Mouse (Mus musculus): Measurements from ENCODE around the gene Npy5r.
A peak's percentile ranks its signal among the peaks of the same experiment; 100 is the strongest.

The Npy5r gene

DNA sequence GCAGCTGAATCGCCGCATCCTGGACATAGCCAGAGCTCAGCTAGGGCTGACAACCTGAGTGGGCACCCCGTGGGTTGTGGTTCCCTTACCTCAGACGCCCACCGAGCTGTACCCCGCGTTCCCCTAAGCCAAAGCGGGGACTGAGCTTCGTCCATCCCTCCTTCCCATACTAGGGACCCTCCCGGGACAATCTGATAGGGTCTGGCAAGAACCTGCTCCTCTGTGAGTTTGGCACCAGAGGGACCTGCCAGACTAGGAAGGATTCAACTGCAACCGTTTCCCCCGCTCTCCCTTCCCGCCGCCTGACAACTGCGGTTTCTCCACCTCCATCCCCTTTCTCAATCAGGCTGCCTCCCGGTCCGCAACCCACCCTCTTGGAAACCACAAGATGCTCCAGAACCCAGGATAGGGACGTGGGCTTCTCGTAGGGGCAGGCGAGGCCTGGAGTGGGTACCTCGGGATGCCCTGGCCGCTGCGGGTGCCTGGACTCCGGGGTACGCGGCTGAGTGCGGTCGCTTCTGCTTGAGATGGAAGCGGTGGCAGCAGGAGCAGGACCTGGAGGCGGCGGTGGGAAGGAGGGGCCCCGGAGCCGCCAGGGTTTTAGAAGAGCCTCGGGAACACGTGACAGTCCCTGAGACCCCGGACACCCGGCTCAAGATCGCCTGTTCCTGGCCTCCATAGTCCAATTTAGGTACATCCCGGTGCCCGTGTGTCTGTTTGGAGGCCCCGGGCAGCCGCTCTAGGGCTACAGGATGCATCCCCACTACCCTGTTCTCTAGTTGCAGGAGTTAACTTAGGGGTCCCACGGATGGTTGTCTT lies at the start of gene Npy5r:
Gene Npy5r, minus strand, starts transcription at position 618 of the 819 bp plus-strand sequence.
- peak; percentile 29 to 35 for DNase-seq (ENCODE audit: low spot score in 2 of 2)

DNA sequence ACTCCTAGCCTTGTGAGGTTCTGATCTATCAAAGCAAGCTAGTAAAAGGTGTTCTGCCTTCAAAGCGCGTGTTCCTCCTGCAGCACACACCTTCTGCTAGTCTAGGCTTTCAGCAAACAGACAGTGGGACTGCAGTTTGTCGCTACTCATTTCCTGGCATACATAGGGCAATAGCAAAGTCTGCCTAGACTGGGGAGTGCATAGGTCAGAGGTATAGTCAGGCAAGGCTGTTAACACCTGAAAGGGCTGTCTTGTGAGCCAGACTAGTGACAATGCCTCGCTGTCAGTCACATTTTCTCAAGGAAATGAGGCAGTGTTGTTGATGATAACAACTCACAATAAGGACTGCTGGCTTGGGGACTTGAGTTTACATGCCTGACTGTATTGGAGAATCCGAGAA lies 44.0 kb upstream of the Npy5r start:
- DNase-seq (ENCODE audit: low spot score in 2 of 2): no peak

DNA sequence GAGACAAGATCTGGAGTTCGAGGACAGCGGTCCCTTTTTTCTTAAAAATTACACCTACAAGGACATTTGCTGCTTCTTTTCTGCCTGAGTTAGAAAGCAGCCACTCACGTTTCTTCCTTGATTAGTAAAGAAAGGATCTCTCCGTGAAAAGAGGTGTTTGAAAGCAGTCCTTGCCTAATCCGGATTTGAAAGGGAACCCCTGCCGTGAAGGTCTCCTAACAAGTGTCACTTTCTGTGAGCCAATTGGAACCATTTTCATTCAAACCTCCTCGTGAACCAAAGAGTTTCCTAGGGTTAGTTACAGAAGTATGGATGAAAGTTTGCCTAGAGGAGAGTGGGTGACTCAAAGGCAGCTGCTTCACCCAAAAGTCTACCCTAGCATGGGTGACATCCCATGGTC lies 41.5 kb upstream of the Npy5r start:
- DNase-seq (ENCODE audit: low spot score in 2 of 2): no peak

DNA sequence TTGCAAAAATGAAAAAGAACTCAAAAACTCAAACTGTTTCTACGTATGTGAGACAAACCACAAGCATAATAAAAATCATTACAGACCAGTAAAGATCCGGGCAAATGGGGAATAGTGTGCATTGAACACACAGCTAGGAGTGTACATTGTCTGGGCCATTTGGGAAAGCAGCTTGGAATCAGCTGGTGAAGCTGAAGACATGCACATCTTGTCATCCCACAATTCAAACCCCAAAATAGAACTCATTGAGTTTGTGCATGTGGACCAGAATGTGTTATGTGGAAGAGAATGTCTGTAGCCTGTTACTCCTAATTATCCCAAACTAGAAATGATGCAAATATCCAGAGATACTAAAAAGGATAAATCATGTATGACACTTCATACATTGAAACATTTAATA lies 34.9 kb upstream of the Npy5r start:
- DNase-seq (ENCODE audit: low spot score in 2 of 2): no peak

DNA sequence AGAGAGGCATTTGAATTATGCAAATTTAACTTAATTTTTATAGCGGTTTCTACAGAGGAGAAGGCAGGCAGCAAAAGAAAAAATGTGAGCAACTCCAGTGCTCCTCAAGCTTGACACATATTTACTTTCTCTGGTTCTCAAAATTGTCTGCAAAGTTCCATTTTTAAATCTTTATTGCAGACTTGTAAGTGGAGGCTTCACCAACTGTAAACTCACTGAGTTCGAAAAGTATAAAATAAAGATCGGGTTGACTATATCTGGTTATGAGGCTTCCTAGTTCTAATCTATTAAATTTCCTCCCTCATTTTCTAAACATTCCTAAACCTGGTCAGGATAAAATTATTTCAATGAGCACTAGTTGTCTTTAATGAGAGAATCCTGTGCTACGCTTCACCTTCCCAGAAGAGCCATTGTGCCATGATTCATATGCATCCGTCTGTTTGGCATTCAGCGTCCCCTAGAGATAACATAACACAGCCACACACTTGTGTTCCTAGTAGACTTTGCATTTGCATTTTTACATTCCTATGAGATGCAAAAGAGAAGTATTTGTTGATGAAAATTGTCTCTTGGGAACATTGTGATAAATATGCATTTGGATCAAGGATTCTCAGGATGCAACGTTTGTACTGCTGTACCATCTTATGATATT lies 26.5 kb upstream of the Npy5r start:
- DNase-seq (ENCODE audit: low spot score in 2 of 2): no peak

DNA sequence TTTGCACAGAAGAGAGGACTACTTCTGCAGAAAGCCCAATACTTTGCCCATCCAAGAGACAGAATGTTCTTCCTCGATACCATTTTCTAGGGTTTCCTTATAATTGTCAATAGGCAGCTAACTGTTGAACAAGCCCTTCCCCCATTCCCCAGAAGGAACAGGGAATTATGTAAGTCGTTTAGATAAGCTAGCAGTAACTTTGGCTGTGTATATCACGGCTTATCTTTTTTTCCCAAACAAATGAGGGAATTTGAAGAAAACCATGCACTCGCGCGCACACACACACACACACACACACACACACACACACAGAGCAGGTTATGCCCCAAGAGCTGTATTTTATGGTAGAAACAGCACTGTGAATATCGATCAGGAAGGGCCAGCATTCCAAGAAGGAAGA lies 10.9 kb upstream of the Npy5r start:
- DNase-seq (ENCODE audit: low spot score in 2 of 2): no peak

DNA sequence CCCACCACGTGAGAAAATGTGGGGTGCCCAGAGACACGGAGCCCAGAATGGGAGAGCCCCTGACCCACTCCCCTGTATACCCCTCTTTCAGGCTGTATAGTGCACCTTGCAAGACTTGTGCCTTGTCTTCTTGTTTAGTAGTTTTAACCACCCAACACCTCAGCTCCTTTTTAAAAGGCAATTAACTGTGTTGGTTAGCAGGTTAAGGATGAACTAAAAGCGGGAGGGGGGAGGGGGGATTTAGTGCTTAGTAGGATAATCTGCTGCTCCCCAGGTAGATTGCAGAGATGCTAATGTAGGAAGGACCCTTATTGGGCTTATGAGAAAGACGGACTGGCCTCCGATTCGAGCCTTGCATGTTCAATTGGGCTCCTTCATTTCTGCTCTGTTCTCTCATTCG lies 10.1 kb upstream of the Npy5r start:
- no peak for DNase-seq (ENCODE audit: low spot score in 2 of 2)

DNA sequence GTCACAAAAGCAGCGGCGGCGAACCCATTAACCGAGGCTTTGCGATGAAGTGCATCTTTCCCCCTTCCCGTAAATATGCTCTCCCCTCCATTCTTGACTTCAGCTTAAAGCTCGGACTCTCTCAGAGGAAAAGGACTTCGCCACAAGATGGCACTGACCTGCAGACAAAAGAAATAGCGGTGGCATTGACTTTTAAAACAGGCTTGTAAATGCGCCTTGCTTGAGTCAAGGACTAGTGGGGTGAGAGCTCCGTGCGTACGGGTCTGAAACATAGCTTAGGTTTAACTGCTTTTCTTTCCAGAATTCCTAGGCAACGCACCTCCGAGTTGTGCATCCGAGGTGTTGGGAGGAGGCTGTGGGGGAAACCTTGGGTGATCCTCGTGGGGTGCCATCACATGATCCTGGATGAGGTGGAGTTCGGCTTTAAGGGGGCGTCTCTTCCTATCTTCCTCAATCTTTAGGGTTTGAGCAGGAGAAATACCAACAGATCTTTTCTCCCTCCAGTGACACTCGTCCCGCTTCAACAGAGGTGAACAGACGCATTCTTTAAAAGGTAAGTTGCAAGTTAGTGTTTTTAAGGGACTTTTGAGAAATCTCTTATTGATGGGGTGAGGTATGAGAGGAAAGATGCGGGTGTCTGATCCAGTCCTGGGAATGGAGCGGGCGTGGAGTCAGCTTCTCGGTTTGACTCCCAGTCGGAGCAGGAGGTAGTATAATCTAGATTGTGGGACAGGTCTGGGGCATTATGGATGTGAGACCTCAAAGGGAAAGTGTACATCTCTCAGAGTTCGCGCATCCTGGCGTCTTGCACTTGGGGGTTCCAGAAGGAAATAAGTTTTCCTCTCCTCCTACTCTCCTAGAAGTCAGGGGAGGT lies 9.3 kb upstream of the Npy5r start, which contains the start of gene Npy1r:
Gene Npy1r, plus strand, starts transcription at position 223 of the 874 bp plus-strand sequence.
- DNase-seq (ENCODE audit: low spot score in 2 of 2): peak; percentile 44 to 45

DNA sequence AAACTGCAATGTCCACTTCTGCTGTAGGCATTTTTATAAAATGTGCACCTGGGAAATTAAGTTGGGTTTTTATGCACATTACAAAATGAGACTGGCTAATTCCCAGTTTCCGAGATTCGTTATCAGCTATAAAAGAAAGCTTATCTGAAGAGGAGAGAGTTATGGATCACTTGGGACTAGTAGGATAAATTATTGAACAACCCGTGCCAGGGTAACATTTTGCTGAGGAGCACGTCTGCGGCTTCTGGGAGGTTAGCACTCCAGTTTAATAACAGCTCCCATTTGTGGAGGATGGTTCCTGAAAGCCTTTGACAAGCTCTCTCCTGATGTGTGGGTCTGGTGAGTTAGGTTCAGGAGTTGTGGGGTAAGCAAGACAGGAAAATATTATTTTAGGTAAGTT lies 2.5 kb upstream of the Npy5r start:
- DNase-seq (ENCODE audit: low spot score in 2 of 2): no peak

DNA sequence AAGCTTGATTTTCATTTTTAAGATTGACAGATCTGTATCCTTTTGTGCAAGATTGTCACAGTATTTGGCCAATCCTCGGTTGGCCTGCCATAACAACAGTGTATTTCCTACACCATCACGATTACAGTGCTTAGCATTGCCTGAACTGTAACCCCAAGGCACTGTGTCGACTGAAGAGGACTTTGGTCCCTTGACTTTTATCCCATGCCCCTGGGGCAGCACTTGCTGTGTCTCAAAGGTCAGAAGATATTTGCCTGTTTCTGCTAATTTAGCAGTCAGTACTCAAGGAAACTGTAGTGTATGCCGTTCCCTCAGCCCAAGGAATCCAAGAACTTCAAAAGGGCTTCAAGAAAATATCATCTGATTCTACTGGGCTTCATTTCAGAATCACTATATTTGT lies 871 bp upstream of the Npy5r start:
- DNase-seq (ENCODE audit: low spot score in 2 of 2): no peak

DNA sequence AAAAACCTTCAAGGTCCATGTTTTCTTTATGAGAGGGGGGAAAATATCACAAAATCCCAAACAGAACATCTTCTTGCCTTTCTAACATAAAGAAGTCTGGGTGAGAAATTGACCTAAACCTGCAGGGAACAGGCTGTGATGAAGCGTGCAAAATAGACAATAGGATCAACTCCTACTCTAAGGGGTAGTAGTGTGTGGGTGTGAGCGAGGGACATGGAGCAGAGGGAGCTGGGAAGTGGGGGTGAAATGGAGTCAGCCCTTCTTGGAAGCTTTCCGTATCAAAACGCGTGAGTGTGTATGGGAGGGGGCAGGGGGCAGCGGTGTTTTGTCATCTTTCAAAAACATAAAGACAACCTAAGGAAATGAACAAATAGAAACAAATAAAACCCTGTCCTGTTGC lies 467 bp upstream of the Npy5r start:
- DNase-seq (ENCODE audit: low spot score in 2 of 2): no peak

DNA sequence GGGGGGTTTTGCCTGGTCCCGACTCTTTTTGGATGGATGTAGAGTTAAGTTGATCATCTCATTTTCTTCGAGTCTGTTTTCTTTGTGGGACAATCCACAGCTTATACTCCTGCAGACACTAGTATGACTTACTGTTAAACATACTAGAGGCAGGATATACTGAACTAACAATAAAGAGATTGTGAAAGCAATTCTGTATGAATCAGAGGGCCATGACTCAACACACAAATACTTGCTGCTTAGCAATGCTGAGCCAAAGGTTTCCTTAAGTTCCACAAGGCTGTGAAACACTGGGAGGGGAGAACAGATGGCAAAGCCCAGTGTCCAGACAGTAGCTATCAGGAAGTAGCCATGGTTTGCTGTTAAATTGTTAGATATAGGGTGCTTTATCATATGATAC lies 6.7 kb downstream of the Npy5r start:
- no peak for DNase-seq (ENCODE audit: low spot score in 2 of 2)

DNA sequence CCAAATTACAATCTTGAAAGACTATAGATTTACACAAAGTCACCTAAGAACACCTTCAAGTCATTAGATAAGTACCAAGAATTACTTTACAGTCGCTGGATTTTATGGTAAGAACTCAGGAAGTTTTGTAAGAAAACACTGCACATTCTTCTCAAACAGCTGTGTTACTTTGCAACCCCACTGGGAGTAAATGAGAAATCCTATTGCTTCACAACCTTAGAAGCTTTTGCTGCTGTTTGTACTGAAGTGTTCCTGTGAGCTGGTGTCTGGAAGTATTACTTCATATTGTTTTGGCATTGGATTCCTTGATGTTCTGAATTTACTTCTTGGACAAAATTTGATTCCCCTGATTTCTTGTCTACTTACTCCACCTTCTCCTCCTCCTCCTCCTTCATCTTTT lies 57.2 kb downstream of the Npy5r start:
- DNase-seq (ENCODE audit: low spot score in 2 of 2): no peak

All from frontal cortex, postnatal 25 days (tissue).